Mouse (Mus musculus): ENCODE measurements around the gene Mccc2.

- 0 out of 2 replicates have a peak, but pooled peaks have one; percentile 9 for TF ChIP-seq CTCF (IDR thresholded peaks at IDR 0.05; ENCODE audit: low read depth, low read length)
- no peak for TF ChIP-seq GATA2 (IDR thresholded peaks at IDR 0.05; ENCODE audit: borderline replicate concordance, low read depth, low read length)
These were observed 71.9 kb downstream of the Mccc2 start for GRCm38 (mm10) chr13:99943525-99943924.
